Mouse (Mus musculus) adrenal gland, postnatal 25 days (tissue): ENCODE results near the gene Pycr2. TPM values are rescaled to one million over a fixed set of nuclear protein-coding genes. Genes with fewer than 3 reads are reported as not detected.
A peak's percentile ranks its signal among the peaks of the same experiment; 100 is the strongest.

ENCODE experiments used
- DNase-seq: peaks from one replicate; pipeline ENCODE4 v3.0.0; 2021; ENCODE audit warnings: mixed read lengths
- total RNA-seq: library from RNA; stranded (reverse); gene quantifications from 2 replicates; pipeline ENCODE4 v1.2.3, GENCODE M21; 2021

Pycr2 gene
- total RNA-seq, 1 experiment from 2014 or later = 46.2 TPM

DNA sequence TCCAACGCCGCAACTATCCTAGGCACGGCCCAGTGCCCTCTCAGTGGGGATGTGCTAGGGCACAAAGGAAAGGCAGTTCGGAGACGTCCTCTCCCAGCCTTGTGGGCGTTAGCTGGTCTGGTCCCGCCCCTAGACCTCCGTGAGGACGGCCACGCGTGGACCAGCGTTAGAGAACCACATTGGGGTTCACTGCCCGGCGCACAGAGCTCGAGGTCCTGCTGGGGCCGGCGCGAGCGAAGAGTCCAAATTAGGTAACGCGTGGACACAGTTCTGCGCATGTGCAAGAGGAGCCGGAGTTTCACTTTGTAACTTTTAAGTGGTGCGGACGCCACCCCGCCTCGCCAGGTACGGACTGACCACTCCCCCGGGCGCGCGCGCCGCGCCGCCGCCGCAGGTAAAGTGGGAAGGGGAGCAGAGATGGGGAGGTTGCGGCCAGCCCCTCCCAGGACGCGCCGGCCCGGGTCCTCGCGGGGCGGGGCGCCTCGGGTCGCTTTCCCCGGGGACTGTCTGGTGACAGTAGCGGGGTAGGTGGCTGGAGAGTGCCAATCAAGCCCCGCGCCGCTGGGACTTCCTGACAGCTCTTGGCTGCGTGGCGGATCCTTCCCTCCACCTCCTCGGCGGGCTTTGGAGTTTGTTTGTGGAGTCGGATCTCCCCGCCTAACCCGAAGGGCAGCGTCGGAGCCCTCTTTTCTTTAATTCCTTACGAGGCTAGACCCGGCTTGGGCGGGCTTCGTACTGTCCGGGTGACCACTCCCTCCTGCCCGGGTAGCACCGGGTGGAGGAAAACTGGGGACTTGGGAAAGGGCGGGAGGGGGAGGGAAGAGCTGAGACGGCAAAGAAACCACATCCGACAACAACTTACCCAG is 38.3 kb downstream of the Pycr2 start, which contains the start of gene Tmem63a:
Gene Tmem63a (plus strand): TSS at position 179 of the 866 bp plus-strand sequence.
- DNase-seq = peak; percentile 78

DNA sequence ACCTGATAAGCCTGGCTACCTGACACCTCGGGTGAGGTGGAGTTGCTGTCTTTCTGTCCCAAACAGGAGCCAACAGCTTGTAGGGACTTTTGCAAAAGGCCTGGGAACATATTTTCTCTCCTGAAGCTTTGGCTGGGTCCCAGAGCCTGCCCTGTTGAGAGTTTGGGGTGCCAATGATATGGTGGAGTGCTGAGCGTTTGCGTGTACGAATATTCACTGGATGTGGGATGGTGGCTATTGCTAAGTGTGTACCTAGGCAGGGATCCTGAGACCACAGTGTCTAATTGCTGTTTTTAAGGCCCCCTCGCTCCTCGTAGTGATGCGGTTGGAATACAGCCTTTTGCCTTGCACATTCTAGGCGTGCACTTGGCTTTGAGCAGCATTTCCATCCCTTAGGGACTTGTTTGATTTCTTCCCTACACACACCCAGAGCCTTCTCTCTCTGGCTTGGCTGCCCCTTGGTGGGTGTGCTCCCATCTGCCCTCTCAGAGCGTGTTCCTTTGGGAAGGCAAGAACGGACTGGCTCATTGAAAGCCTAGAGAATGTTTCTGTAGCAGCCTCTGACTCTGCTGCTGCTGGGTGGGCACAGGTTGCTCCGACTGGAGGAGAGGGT is 39.0 kb downstream of the Pycr2 start:
- DNase-seq = no peak

DNA sequence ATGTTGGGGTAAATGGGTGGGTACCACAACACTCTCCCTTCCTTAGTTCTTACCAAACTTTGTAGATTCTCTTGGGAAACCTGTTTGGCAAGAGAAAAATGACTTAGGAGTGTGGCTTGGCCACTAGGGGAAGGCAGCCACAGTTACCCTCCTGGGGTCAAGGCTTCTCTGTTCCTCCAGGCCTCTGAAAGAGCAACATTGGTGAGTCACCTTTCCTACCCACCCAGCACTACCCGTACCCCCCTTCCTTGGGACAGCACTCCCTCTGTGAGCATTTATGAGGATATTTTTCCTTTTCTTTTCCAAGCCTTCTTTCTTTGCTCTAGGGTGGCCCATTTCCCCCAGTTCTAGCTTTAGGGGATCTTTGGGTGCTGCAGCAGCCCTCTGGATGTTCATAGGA is 39.8 kb downstream of the Pycr2 start:
- peak; percentile 27 for DNase-seq

DNA sequence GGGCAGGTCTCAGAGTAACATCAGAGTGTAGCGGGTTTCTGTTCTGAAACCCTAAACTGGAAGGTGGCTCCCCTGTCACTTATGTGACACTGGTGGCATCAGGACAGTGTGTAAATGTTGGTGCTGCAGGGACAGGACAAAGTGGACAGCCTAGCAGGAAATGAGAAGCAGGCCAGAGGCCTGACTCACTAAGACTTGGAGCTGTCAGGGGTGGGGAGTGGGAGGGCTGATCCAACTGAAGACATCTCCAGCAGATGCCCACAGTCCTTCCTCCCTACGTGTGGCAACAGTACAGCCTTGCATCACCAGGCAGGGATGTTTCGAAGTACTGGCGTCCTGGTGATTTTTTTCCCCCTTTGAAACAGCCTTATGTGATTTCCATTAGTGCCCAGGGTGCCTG is 40.5 kb downstream of the Pycr2 start:
- peak; percentile 26 for DNase-seq

DNA sequence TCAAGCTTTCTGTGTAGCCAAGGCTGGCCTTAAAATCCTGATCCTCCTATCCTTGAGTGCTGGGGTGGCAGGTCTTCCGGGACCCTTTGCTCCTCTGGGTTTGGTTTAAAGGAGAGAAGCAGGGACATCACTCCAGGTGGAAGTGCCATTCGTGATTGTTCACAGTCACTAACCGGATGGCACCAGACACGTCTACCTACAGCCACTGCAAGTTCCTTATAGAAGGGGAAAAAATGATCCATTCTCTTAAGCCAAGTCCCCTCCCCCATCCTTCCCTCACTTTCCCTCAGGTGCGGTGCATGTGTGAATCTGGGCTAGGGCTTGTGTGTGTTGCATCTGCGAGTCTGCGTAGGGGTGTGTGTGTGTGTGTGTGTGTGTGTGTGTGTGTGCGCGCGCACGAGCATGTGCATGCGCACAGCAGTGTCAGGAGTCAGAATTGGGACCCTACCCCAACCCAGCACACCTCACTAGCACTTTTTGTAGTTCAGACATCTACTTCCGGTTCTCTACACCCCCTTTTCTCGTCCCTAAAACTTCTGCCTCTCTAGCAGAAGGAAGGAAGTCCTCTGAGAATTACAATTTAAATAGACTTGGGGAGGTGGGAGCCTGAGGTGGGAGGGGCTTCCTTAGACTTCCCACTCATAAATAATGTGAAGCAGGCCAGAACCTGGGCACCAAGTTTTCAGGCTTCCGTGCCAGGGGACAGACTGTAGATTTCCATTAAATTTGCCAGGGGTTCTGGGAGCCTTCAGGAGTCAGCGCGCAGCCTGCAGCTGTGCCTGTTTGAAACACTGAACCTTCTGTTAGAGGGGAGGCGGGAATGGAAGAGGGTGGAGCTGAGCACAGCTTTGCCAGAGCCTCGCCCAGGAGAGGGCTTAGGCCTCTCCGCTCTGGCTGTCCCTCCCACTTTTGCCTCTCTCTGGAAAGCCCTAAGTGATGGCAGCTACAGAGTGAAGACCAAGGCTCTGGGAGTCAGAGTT is 41.2 kb downstream of the Pycr2 start:
- DNase-seq = peak; percentile 38

DNA sequence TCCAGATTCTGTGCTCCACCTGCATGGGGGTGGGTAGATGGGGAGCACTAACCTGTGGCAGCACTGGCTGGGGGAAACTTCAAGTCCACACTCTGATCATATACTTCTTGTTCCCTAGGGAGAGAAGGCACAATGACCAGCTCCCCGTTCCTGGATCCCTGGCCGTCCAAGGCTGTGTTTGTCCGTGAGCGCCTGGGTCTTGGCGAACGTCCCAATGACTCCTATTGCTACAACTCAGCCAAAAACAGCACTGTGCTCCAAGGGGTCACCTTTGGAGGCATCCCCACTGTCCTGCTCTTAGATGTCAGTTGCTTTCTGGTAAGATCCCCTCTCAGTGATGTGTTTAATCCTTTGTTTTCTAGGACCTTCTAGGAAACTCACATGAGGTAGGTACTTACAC is 42.4 kb downstream of the Pycr2 start:
- DNase-seq = peak; percentile 79

DNA sequence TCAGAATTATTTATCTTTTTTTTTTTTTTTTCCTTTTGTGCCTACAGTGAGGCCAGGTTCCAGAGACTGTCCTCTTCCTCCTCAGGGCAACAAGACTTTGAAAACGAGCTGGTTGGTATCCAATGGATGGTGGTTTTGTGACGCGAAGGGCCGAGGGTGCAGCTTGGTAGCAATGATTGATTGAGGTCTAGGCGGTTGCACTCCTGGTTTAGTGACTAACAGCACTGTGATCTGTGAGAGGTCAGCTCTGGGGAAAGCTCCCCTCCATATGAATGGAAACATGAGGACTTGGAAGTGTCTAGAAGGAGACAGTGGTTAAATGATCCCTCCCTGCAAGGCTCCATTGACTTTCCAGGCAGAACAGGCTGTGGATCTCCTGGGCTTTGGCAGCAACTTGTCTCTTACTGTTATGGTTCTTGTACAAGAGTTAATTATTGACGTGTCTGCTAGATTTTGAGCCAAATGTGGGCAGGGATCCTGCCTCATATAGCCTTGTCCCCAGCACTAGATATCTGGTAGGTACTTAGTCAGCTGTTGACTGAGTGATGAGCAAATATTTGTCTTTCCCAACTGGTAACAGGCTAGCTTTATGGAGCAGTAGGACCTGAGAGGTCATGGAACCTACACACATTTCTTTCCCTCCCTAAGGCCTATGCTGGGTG is 48.1 kb downstream of the Pycr2 start:
- no peak for DNase-seq

DNA sequence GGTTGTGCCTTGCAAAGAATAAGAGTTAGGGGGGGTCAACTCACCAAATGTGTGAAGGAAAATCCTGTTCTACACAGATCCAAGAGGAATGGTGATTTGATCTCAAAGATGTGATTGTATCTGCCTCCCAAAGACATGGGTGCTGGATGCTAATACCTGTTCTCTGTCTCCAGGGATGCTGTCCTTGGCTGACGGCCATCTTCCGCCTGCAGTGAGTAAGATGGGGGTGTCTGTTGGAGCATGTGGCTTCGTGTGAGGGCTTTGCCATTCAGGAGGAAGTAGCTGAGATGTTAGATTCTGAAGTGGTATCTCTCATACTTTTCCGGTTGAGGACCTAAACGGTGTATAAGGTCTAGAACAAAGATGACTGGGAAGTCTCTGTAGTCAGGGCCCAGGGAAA is 48.7 kb downstream of the Pycr2 start:
- DNase-seq = no peak

DNA sequence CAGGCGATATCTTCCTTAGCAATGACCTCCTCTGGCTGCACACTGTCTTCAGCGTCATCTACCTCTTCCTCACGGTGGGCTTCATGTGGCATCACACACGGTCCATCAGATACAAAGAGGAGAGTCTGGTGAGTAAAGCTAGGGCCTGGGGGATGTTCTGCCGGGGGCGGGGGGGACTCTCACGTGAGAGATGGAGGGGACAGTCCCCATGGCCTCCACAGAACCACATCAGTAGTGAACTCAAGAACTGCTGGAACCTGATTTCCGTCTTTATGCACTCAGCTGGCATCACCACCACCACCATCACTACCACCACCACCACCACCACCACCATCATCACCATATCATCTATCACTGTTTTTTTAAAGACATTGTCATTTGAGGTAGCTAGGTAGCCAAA is 52.3 kb downstream of the Pycr2 start:
- no peak for DNase-seq

DNA sequence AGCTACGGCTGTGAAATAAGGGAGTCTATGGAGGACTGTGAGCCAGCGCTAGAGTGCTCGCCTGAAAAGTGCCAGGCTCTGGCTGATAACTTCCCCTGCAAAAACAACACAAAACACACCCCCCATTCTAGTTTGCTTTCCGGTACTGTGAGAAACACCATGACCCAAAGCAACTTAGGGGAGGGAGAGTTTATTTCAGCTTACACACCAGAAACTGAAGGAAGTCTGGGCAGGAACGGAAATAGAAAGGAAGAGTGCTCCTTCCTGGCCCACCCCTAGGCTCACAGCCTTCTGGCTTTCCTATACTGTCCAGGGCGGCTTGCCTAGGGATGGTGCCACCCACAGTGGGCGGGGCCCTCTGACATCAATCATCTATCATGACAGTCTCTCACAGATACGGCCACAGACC is 52.9 kb downstream of the Pycr2 start:
- no peak for DNase-seq

Other genes starting within 250 kb of the Pycr2 start
- not detected in 2 replicates for gene Mixl1, start 207.3 kb upstream of the Pycr2 start, total RNA-seq
- 45.5 and 48.8 TPM in 2 replicates for gene Acbd3, start 178.2 kb upstream of the Pycr2 start, total RNA-seq
- gene H3f3a, start 90.3 kb upstream of the Pycr2 start, total RNA-seq = 739 and 836 TPM in 2 replicates
- 21.7 and 26.0 TPM in 2 replicates for gene Sde2, start 53.2 kb upstream of the Pycr2 start, total RNA-seq
- 0.38 and 0.73 TPM in 2 replicates for gene Lefty2, start 11.2 kb upstream of the Pycr2 start, total RNA-seq
- 6.1 and 9.5 TPM in 2 replicates for gene Lefty1, start 30.7 kb downstream of the Pycr2 start, total RNA-seq
- 77.2 and 92.4 TPM in 2 replicates for gene Tmem63a, start 38.1 kb downstream of the Pycr2 start, total RNA-seq
- 95.7 and 112 TPM in 2 replicates for gene Ephx1, start 116.6 kb downstream of the Pycr2 start, total RNA-seq
- not detected in 2 replicates for gene 9130409I23Rik, start 146.9 kb downstream of the Pycr2 start, total RNA-seq
- 24.6 and 25.4 TPM in 2 replicates for gene Nvl, start 239.9 kb downstream of the Pycr2 start, total RNA-seq
- gene Cnih4, start 240.4 kb downstream of the Pycr2 start, total RNA-seq = 43.7 and 44.3 TPM in 2 replicates